Mouse (Mus musculus): ENCODE measurements around the gene Tiam2. TPM values are rescaled to one million over a fixed set of nuclear protein-coding genes. Genes with fewer than 3 reads are reported as not detected.

The Tiam2 gene
- total and polyA plus RNA-seq, 3 experiments: 5.9 to 9.5 (median 9.4) TPM

- in situ Hi-C loops (cut with MboI; ENCODE audit: low pct_ligation_motif_present, low pct_unique_long_range_greater_than_20kb, low sequenced_read_pairs): no loop called here
- no peak for TF ChIP-seq JUND (conservative IDR thresholded peaks at IDR 0.05; ENCODE audit: low read depth, low read length)
- Histone ChIP-seq H3K4me3 (replicated peaks in 1 of 3; ENCODE audit: low read depth in 2 of 3, low read length in 2 of 3, poor library complexity in 1 of 3) (no peak overlapping the region), H3K27me3 (replicated peaks) (no peaks in the 10 kb centered on the region), H3K4me1 (ENCODE audit: control insufficient read depth in 1 of 2, insufficient read depth in 2 of 2) (no peaks in the 10 kb centered on the region), H3K9ac (ENCODE audit: insufficient read depth, low read depth) (no peak overlapping the region), H3K36me3 (replicated peaks in 1 of 2; ENCODE audit: control insufficient read depth in 1 of 2, insufficient read depth in 1 of 2, low read length in 1 of 2) (peaks cover 3 to 73% of the 10 kb centered on the region in 2 experiments), H3K79me2 (replicated peaks; ENCODE audit: control insufficient read depth, extremely low read depth, insufficient read depth, poor library complexity, severe bottlenecking) (no peaks in the 10 kb centered on the region), H3K9me3 (replicated peaks; ENCODE audit: low read length) (no peaks in the 10 kb centered on the region), H3K27ac (ENCODE audit: insufficient read depth, low read depth) (no peak overlapping the region), H3K4me2 (ENCODE audit: insufficient read depth, low read depth, poor library complexity, severe bottlenecking) (no peak overlapping the region)
- DNase-seq (ENCODE audit: extremely low read depth): no peak
- dilution Hi-C loops (cut with MboI; ENCODE audit: extremely low pct_ligation_motif_present, extremely low pct_unique_long_range_greater_than_20kb, low sequenced_read_pairs): no loop called here
These were observed 164.0 kb downstream of the Tiam2 start for GRCm38 (mm10) chr17:3490216-3490895.

DNA sequence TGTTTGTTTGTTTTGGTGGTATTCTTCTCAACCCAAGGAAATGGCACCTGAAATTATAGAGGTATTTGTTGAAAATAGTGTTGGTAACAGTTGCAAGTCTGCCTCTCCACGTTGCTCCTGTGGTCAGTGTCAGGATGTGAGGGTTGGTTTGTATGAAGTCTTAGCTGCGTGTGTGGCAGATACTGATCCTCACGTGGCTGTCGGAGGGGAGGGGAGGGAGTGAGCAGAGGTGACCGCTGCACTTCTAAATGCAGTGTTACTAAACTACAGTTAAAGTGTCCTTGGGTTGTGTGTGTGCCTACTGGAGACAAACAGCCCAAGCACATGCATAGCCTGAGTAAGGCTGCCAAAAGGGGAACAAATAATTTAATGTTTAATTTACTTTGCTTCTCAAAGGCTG is 164.7 kb downstream of the Tiam2 start:
- TF ChIP-seq GABPA (IDR thresholded peaks at IDR 0.05; ENCODE audit: insufficient replicate concordance, low read depth, low read length): no peak
- TF ChIP-seq MAFK (IDR thresholded peaks at IDR 0.05; ENCODE audit: insufficient replicate concordance, low read length): no peak
- TF ChIP-seq SMC3 (IDR thresholded peaks at IDR 0.05; ENCODE audit: low read depth, low read length): no peak
- no peak for TF ChIP-seq BHLHE40 (IDR thresholded peaks at IDR 0.05; ENCODE audit: low read depth, low read length)
- TF ChIP-seq HCFC1 (IDR thresholded peaks at IDR 0.05; ENCODE audit: low read depth, low read length): no peak
- no peak for TF ChIP-seq CHD1 (IDR thresholded peaks at IDR 0.05; ENCODE audit: low read depth, low read length)
- no peak for TF ChIP-seq ETS1 (conservative IDR thresholded peaks at IDR 0.05; ENCODE audit: low read depth, low read length)
- TF ChIP-seq POLR2AphosphoS2 (IDR thresholded peaks at IDR 0.05; ENCODE audit: low read depth, low read length): no peak
- TF ChIP-seq USF2 (conservative IDR thresholded peaks at IDR 0.05; ENCODE audit: low read depth, low read length): no peak
- TF ChIP-seq MXI1 (IDR thresholded peaks at IDR 0.05; ENCODE audit: low read depth, low read length): no peak
- no peak for DNase-seq (ENCODE audit: extremely low read depth)
- H3K4me1 ChIP-seq (ENCODE audit: control insufficient read depth in 1 of 2, insufficient read depth in 2 of 2): no peaks in the 10 kb centered on the region
- H3K79me2 ChIP-seq (replicated peaks; ENCODE audit: control insufficient read depth, extremely low read depth, insufficient read depth, poor library complexity, severe bottlenecking): no peaks in the 10 kb centered on the region
- H3K4me3 ChIP-seq (replicated peaks in 1 of 3; ENCODE audit: low read depth in 2 of 3, low read length in 2 of 3, poor library complexity in 1 of 3): no peak overlapping the region
- H3K4me2 ChIP-seq (ENCODE audit: insufficient read depth, low read depth, poor library complexity, severe bottlenecking): no peak overlapping the region
- H3K9ac ChIP-seq (ENCODE audit: insufficient read depth, low read depth): no peak overlapping the region
- no peaks in the 10 kb centered on the region for H3K27me3 ChIP-seq (replicated peaks)
- dilution Hi-C loops (cut with MboI; ENCODE audit: extremely low pct_ligation_motif_present, extremely low pct_unique_long_range_greater_than_20kb, low sequenced_read_pairs) (no loop called here), in situ Hi-C loops (cut with MboI; ENCODE audit: low pct_ligation_motif_present, low pct_unique_long_range_greater_than_20kb, low sequenced_read_pairs) (no loop called here)
- H3K36me3 ChIP-seq (replicated peaks in 1 of 2; ENCODE audit: control insufficient read depth in 1 of 2, insufficient read depth in 1 of 2, low read length in 1 of 2): peaks cover 3 to 70% of the 10 kb centered on the region in 2 experiments
- no peaks in the 10 kb centered on the region for H3K9me3 ChIP-seq (replicated peaks; ENCODE audit: low read length)
- no peak overlapping the region for H3K27ac ChIP-seq (ENCODE audit: insufficient read depth, low read depth)

DNA sequence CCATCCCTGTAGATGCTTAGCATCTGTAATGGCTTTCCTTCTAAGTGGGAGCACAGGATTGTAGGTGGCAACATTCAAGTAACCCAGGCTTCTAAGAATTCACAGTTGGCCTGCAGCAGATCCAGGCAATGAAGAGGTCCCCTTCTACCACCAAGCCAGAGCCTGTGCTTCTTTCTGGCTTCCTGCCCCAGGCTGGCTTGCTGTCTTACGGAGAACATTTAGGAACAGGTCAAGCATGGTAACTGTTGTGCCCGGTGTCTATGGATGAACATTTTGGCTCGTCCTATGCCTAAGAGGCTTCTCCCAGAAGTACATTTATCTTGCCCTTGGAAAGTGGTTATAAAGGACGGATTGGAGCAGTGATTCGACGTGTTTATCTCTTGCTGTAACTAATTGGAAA is 165.3 kb downstream of the Tiam2 start:
- no peak overlapping the region for H3K4me3 ChIP-seq (replicated peaks in 1 of 3; ENCODE audit: low read depth in 2 of 3, low read length in 2 of 3, poor library complexity in 1 of 3)
- peaks cover 3 to 66% of the 10 kb centered on the region in 2 experiments for H3K36me3 ChIP-seq (replicated peaks in 1 of 2; ENCODE audit: control insufficient read depth in 1 of 2, insufficient read depth in 1 of 2, low read length in 1 of 2)
- TF ChIP-seq NRF1 (IDR thresholded peaks at IDR 0.05; ENCODE audit: low read depth, low read length): no peak
- TF ChIP-seq SMC3 (IDR thresholded peaks at IDR 0.05; ENCODE audit: low read depth, low read length): no peak
- H3K27ac ChIP-seq (ENCODE audit: insufficient read depth, low read depth): no peak overlapping the region
- no peak overlapping the region for H3K4me2 ChIP-seq (ENCODE audit: insufficient read depth, low read depth, poor library complexity, severe bottlenecking)
- H3K27me3 ChIP-seq (replicated peaks): no peaks in the 10 kb centered on the region
- DNase-seq (ENCODE audit: extremely low read depth): no peak
- H3K9me3 ChIP-seq (replicated peaks; ENCODE audit: low read length): no peaks in the 10 kb centered on the region
- H3K4me1 ChIP-seq (ENCODE audit: control insufficient read depth in 1 of 2, insufficient read depth in 2 of 2): no peaks in the 10 kb centered on the region
- in situ Hi-C loops (cut with MboI; ENCODE audit: low pct_ligation_motif_present, low pct_unique_long_range_greater_than_20kb, low sequenced_read_pairs): no loop called here
- H3K9ac ChIP-seq (ENCODE audit: insufficient read depth, low read depth): no peak overlapping the region
- H3K79me2 ChIP-seq (replicated peaks; ENCODE audit: control insufficient read depth, extremely low read depth, insufficient read depth, poor library complexity, severe bottlenecking): no peaks in the 10 kb centered on the region
- dilution Hi-C loops (cut with MboI; ENCODE audit: extremely low pct_ligation_motif_present, extremely low pct_unique_long_range_greater_than_20kb, low sequenced_read_pairs): no loop called here
